Mouse (Mus musculus) brown adipose tissue, adult 24 weeks (tissue): Measurements from ENCODE around the gene Sorcs1. TPM values are rescaled to one million over a fixed set of nuclear protein-coding genes. Genes with fewer than 3 reads are reported as not detected.

Experiments used
- H3K27ac ChIP-seq: fragments of 200-500 bp; replicated peaks from 2 replicates; pipeline ENCODE4 v1.5.1; 2012; ENCODE audit warnings: low read depth, mild to moderate bottlenecking, low read length
- H3K4me1 ChIP-seq: fragments of 200-500 bp; 2 replicates; pipeline ENCODE4 v1.6.1; 2012; ENCODE audit warnings: low read length, mixed read lengths; ENCODE audit not compliant: control insufficient read depth, insufficient read depth, insufficient read length
- H3K4me3 ChIP-seq: fragments of 200-500 bp; 2 replicates; pipeline ENCODE4 v1.5.1; 2012; ENCODE audit warnings: low read depth, mild to moderate bottlenecking, low read length, moderate library complexity; ENCODE audit not compliant: insufficient read depth
- polyA plus RNA-seq: library from polyadenylated mRNA; stranded (reverse); fragments of >200 nt; gene quantifications from 2 replicates; pipeline ENCODE4 v1.2.4, GENCODE M21; 2012; ENCODE audit not compliant: missing spikeins, insufficient read depth, insufficient read length

Gene Sorcs1
- polyA plus RNA-seq, 1 experiment, result not detected

DNA sequence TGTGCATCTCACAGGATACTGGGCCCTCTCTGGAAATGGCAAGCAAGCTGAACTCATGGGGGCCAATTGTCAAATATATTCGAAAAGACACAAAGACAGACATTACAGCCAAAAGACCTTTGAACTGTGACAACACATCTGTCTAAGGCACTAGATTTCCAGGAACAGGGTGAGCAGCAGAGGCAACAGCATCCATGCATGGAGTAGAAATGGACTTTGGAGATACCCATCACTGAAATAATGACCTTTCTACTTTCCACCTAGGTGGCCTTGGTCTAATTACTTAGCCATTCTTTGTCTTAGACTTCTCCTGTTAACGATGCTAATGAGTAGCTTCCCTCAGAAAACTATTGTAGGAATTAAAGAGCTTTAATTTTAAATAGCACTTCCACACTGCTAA, 371.4 kb downstream of the Sorcs1 start:
- Histone ChIP-seq H3K4me1 (no peaks in the 10 kb centered on the region), H3K27ac (no peak overlapping the region), H3K4me3 (no peak overlapping the region)

DNA sequence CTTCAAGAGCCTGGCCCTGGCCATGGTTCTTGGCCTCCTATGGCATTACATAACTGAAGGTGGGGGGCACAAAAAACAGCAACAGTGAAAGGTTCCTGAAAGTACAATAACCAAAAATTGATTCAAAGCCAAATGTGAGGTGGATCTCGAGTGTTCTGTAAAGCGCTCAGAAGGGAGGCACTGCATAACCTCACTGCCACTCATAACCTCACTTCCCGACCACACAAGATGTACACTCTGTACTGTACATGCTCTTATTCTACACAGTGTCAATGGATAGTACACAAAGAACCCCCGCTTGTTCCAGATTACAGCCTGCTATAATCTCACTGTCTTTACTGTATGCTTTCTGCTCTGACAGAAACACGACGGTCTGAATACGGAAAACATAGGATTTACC, 384.2 kb downstream of the Sorcs1 start:
- H3K4me1 ChIP-seq, result no peaks in the 10 kb centered on the region
- H3K27ac ChIP-seq, result no peak overlapping the region
- H3K4me3 ChIP-seq, result no peak overlapping the region

DNA sequence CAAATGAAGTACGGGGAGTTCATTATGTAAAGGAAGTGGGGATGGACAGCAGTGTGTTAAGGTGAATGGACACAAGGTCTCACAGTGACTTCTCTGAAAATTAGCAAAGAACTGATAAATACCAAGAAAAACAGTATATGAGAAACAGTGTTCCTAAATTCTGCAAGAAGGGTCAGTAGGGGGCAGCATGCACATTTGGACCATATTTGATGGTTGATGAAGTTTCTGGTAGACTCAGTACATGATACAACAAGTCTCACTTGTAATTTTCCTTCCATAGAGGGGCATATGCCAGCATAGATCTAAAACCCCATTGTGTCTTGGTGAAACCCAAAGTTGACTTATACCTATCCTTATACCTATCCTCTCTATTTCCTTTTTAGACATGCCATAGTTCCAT, 414.0 kb downstream of the Sorcs1 start:
- H3K4me1 ChIP-seq, result no peaks in the 10 kb centered on the region

GRCm38 (mm10) chr19:50258718-50259413, 419.6 kb downstream of the Sorcs1 start:
- no peak overlapping the region for H3K4me3 ChIP-seq
- no peaks in the 10 kb centered on the region for H3K4me1 ChIP-seq
- no peak overlapping the region for H3K27ac ChIP-seq

More for the DNA sequence above, 414.0 kb downstream of the Sorcs1 start:
- no peak overlapping the region for H3K27ac ChIP-seq
- H3K4me3 ChIP-seq, result no peak overlapping the region

DNA sequence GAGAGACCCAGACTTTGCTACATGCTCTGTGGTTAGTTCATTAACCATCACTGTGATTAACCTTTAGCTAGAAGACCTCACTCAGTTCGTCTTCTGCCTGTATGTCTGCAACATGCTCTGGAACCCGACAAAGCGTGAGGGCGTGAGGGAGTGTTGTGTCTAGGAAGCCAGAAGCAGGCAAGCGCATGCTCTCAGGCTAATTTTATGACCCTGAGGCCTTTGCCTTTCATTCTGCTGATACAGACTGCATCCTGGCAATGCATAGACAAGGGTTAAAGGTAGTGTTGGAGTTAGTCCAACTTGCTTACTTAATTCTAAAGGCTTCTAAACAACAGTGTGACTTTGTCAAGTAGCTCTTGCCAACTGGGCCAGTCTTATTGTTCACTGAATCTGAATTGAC, 458.0 kb downstream of the Sorcs1 start:
- Histone ChIP-seq H3K4me1 (no peaks in the 10 kb centered on the region), H3K27ac (no peak overlapping the region), H3K4me3 (no peak overlapping the region)

GRCm38 (mm10) chr19:50214466-50215228, 463.8 kb downstream of the Sorcs1 start:
- no peaks in the 10 kb centered on the region for H3K4me1 ChIP-seq
- no peak overlapping the region for H3K4me3 ChIP-seq
- no peak overlapping the region for H3K27ac ChIP-seq

- Histone ChIP-seq H3K27ac (no peak overlapping the region), H3K4me1 (no peaks in the 10 kb centered on the region), H3K4me3 (no peak overlapping the region)
Observed at GRCm38 (mm10) chr19:50210456-50210855, 468.0 kb downstream of the Sorcs1 start.

DNA sequence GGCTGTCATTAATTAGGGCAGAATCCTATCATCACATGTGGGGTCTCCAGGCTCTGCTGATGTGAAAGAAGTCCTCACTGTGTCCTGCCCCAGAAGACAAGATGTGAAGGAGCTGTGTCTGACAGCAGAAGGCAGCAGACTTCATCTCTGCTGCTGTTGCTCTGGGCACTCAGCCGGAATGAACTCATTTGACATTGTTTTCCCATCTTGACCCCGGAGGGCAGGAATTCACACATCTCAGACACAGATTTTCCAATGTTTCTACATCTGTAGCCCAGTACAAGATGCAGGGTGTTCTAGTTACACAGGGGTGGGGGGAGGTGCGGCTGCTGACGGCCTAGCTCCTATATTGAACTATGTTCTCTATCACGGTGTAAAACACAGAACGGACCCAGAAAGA, 474.1 kb downstream of the Sorcs1 start:
- Histone ChIP-seq H3K27ac (no peak overlapping the region), H3K4me3 (no peak overlapping the region), H3K4me1 (no peaks in the 10 kb centered on the region)

DNA sequence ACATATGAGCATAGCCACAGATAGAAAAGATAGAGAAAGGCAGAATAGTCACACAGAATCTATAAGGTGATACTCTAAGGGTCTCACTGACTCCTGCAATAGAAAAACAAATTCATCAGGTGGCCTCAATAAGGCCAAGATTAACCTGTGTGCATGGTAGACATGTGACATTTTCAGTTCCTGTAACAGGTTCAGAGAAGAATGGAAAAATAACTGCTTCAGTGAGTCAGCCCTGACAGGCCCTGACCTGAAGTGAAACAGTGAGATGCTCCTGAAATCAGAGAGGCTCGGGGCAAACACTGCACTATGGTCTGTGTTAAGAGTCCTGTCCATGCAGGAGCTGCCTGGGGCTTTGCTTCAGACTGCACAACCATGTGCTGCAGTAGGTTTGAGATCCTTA, 481.9 kb downstream of the Sorcs1 start:
- H3K27ac ChIP-seq, result no peak overlapping the region
- no peak overlapping the region for H3K4me3 ChIP-seq
- H3K4me1 ChIP-seq, result no peaks in the 10 kb centered on the region

DNA sequence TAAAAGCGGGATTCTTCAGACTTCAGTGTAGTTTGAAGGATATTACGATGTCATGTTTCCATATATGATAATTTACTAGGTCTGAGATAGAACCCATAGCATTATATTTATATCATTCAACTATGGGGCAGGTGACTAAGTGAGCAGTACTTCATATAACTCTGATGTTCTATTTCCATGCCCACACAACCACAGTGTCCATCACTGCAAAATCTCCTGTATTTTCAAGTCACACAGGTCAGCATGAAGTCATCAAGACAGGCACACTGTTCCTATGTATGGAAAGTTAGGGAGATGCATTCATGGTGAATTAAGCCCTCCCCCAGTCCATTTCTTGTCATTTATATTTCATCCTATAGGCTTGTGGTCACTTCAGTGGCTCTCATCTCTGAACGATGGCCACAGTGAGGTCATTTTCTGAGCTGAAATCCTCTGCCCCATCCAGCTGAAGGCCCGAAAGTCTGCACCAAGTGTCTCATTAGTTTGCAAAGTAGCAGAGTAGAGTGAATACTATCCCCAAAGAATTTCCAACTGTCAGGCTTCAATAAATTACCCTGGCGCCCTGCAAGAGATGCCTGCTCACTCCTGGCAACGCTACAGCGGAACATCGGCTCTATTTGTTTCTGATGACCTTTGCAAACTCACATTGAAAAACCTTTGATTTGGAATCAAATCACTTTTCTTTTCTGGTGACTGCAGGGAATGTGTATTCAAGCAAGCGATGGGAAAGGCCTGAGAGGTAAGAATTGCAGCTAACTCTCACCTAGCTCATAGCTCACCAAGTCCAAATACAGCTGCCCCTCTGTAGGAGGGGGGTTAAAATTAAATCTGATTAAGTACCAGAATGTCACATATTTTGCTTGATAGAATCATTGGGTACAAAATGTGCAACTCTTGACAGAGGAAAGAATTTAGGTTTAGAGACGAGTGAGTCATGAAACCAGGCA, 492.4 kb downstream of the Sorcs1 start:
- Histone ChIP-seq H3K4me1 (no peaks in the 10 kb centered on the region), H3K4me3 (no peak overlapping the region), H3K27ac (no peak overlapping the region)

DNA sequence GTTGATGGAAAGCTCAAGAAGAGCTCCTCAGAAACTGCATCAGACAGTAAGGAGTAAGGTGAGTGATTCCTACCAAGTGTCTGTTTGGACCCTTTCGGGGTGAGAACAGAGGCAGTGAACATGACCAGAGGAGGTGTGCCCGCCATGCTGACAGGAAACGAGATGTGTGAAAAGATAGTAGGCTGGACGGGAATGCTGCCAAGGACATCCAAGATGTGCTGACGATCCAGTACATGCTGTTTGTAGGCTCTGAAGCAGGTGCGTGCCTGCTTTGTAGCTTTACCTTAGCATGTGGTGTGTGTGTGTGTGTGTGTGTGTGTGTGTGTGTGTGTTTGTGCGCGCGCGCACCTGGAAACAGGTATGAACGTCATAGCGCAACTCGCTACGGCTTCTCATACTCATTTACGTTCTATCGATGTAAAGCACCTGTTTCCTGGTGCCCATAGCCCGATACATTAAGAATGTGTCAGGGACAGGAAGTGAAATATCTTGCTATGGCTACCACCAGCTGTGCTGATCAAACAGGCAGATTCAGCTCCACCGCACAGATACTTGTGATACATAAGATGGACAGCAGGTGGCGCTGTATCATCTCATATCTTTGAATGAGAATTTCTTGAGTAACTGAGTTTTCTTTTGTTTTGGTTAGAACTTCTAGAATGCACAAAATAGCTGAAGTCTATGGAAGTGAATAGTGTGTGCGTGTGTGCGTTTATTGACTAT, 493.4 kb downstream of the Sorcs1 start:
- Histone ChIP-seq H3K27ac (no peak overlapping the region), H3K4me3 (no peak overlapping the region), H3K4me1 (no peaks in the 10 kb centered on the region)

GRCm38 (mm10) chr19:50178851-50179250, 499.6 kb downstream of the Sorcs1 start:
- no peaks in the 10 kb centered on the region for H3K4me1 ChIP-seq
- no peak overlapping the region for H3K27ac ChIP-seq
- no peak overlapping the region for H3K4me3 ChIP-seq

DNA sequence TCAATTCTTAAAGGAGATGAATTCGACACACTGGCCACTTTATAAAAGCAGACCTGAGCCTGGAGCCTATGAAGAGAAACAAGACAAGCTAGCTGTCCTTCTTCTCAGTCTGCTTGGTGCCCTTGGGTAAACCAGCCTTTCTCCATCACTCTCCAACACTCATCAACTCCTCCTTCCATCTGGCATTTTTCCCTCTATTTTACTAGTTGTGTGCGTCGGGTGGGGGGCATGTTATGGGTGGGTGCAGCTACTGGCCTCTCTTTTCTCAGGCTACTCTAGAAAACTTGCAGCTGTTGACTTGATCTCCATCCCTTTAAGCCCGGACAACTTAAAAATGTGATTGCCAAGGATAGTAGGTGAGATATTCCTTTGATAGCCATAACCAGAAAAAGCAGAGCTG, 500.3 kb downstream of the Sorcs1 start:
- no peak overlapping the region for H3K4me3 ChIP-seq
- no peaks in the 10 kb centered on the region for H3K4me1 ChIP-seq

GRCm38 (mm10) chr19:50171849-50172248, 506.6 kb downstream of the Sorcs1 start:
- Histone ChIP-seq H3K27ac (no peak overlapping the region), H3K4me3 (no peak overlapping the region), H3K4me1 (no peaks in the 10 kb centered on the region)

More for the DNA sequence above, 500.3 kb downstream of the Sorcs1 start:
- no peak overlapping the region for H3K27ac ChIP-seq

DNA sequence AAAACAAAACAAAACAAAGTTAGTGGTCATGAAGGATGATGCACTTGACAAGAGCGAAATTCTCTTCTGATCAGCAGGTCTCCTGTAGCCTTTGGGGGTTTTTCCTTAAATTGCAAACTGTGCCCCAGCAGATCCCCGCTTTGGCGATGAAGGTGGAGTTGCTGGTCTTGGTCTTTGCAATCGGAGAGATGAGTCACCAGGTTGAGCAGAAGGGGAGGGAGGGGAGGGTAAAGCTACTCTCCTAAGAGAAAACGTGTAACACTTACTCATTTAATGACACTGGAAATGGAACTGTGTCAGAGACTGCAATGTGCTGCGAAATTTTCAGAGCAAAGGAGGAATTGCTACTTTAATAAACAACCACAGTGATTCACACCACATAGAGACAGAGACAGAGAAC, 527.3 kb downstream of the Sorcs1 start:
- Histone ChIP-seq H3K27ac (no peak overlapping the region), H3K4me3 (no peak overlapping the region), H3K4me1 (no peaks in the 10 kb centered on the region)
